Mouse (Mus musculus) gastrocnemius, postnatal 25 days (tissue): ENCODE measurements around the gene Sv2c. TPM values are rescaled to one million over a fixed set of nuclear protein-coding genes. Genes with fewer than 3 reads are reported as not detected.

Source experiments
- DNase-seq: peaks from one replicate; pipeline ENCODE4 v3.0.0; 2022
- total RNA-seq, 2 experiments: library from RNA; stranded (reverse); gene quantifications; 1 replicate in 1 of 2; 2 replicates in 1 of 2; pipeline ENCODE4 v1.2.3; 2021

Gene Sv2c
- total RNA-seq, 2 experiments from 2014 or later = 0.10 to 0.35 TPM

- DNase-seq = no peak
Measured at GRCm38 (mm10) chr13:95943919-95944318, 188.5 kb downstream of the Sv2c start.

GRCm38 (mm10) chr13:95942587-95942986 lies 189.8 kb downstream of the Sv2c start:
- DNase-seq = no peak

- no peak for DNase-seq
Measured at GRCm38 (mm10) chr13:95941861-95942260, 190.5 kb downstream of the Sv2c start.

- no peak for DNase-seq
Measured at GRCm38 (mm10) chr13:95940811-95941210, 191.6 kb downstream of the Sv2c start.

GRCm38 (mm10) chr13:95924201-95924621 lies 208.2 kb downstream of the Sv2c start:
- DNase-seq = no peak

- DNase-seq = no peak
Measured at GRCm38 (mm10) chr13:95922626-95923025, 209.8 kb downstream of the Sv2c start.

GRCm38 (mm10) chr13:95918624-95919284 lies 213.6 kb downstream of the Sv2c start:
- no peak for DNase-seq

GRCm38 (mm10) chr13:95913046-95913406 lies 219.4 kb downstream of the Sv2c start:
- DNase-seq = no peak

- DNase-seq = no peak
Measured at GRCm38 (mm10) chr13:95912157-95913045, 220.0 kb downstream of the Sv2c start.

- no peak for DNase-seq
Measured at GRCm38 (mm10) chr13:95910270-95910669, 222.1 kb downstream of the Sv2c start.

- DNase-seq = no peak
Measured at GRCm38 (mm10) chr13:95909244-95909643, 223.1 kb downstream of the Sv2c start.

Other genes with a start within 250 kb of the Sv2c start
- 1 to 10 TPM; 1.5 to 2.0 TPM for gene Iqgap2, start 240.7 kb downstream of the Sv2c start, total RNA-seq
- 1 to 10 TPM; 7.3 to 9.2 TPM for gene Gm20075, start 51.2 kb downstream of the Sv2c start, total RNA-seq
- not detected for gene Gm17190, start 50.5 kb downstream of the Sv2c start, total RNA-seq